Mouse (Mus musculus): ENCODE results near the gene Defb41. TPM values are rescaled to one million over a fixed set of nuclear protein-coding genes. Genes with fewer than 3 reads are reported as not detected.
"Not testable (repeated sequence)": the region's sequence is repeated elsewhere in the genome, so short reads cannot be mapped to it uniquely, and the experiment has no call there.

Gene Defb41
- polyA plus RNA-seq (2015; fragmentation: Nextera tagmentation; extraction: Ambion mirVana) = not detected in 2 replicates

GRCm38 (mm10) chr1:18265038-18265437 lies at the start of gene Defb41:
Defb41 (minus strand) TSS chr1:18265138.
- Histone ChIP-seq H3K4me3 (no peak within 1 kb of the TSS), H3K9ac (no peak within 1 kb of the TSS), H3K27ac (no peak within 1 kb of the TSS), H3K36me3 (no peaks in the 10 kb centered on the region), H3K27me3 (no peaks in the 10 kb centered on the region), H3K4me1 (no peaks in the 10 kb centered on the region), H3K9me3 (no peaks in the 10 kb centered on the region), H3K4me2 (replicated peaks) (no peak within 1 kb of the TSS)
- no peak for ATAC-seq (ENCODE audit: low FRiP score, low read depth)

GRCm38 (mm10) chr1:18308474-18308829 lies 43.5 kb upstream of the Defb41 start:
- H3K27me3 ChIP-seq = no peaks in the 10 kb centered on the region
- H3K36me3 ChIP-seq = no peaks in the 10 kb centered on the region
- H3K4me1 ChIP-seq = no peaks in the 10 kb centered on the region
- H3K4me3 ChIP-seq = no peak overlapping the region
- 86% methylated on average over 4 of the region's 4 CpGs for WGBS
- no peak for ATAC-seq (ENCODE audit: low FRiP score, low read depth)
- no peak overlapping the region for H3K27ac ChIP-seq
- H3K4me2 ChIP-seq (replicated peaks) = no peak overlapping the region
- no peaks in the 10 kb centered on the region for H3K9me3 ChIP-seq
- no peak overlapping the region for H3K9ac ChIP-seq

GRCm38 (mm10) chr1:18307545-18308473 lies 42.9 kb upstream of the Defb41 start:
- Histone ChIP-seq H3K27ac (no peak overlapping the region), H3K4me3 (no peak overlapping the region), H3K4me1 (no peaks in the 10 kb centered on the region), H3K36me3 (no peaks in the 10 kb centered on the region), H3K9me3 (no peaks in the 10 kb centered on the region), H3K9ac (no peak overlapping the region), H3K27me3 (no peaks in the 10 kb centered on the region), H3K4me2 (replicated peaks) (no peak overlapping the region)
- no peak for ATAC-seq (ENCODE audit: low FRiP score, low read depth)
- 79% methylated on average over 12 of the region's 12 CpGs for whole genome bisulfite sequencing

- no peak overlapping the region for H3K4me3 ChIP-seq
- no peaks in the 10 kb centered on the region for H3K4me1 ChIP-seq
- no peaks in the 10 kb centered on the region for H3K27me3 ChIP-seq
- 51% methylated on average over 4 of the region's 4 CpGs for WGBS
- H3K27ac ChIP-seq = no peak overlapping the region
- no peak overlapping the region for H3K4me2 ChIP-seq (replicated peaks)
- no peak for ATAC-seq (ENCODE audit: low FRiP score, low read depth)
- H3K36me3 ChIP-seq = no peaks in the 10 kb centered on the region
- H3K9me3 ChIP-seq = no peaks in the 10 kb centered on the region
- no peak overlapping the region for H3K9ac ChIP-seq
Observed at GRCm38 (mm10) chr1:18292515-18292914, 27.6 kb upstream of the Defb41 start.

GRCm38 (mm10) chr1:18288860-18289259 lies 23.9 kb upstream of the Defb41 start:
- H3K27ac ChIP-seq = no peak overlapping the region
- no peaks in the 10 kb centered on the region for H3K9me3 ChIP-seq
- no peak overlapping the region for H3K4me2 ChIP-seq (replicated peaks)
- no peaks in the 10 kb centered on the region for H3K27me3 ChIP-seq
- no peak for ATAC-seq (ENCODE audit: low FRiP score, low read depth)
- H3K36me3 ChIP-seq = no peaks in the 10 kb centered on the region
- 42% methylated on average over 3 of the region's 3 CpGs for WGBS
- H3K9ac ChIP-seq = no peak overlapping the region
- H3K4me1 ChIP-seq = no peaks in the 10 kb centered on the region
- H3K4me3 ChIP-seq = no peak overlapping the region

- H3K9me3 ChIP-seq = no peaks in the 10 kb centered on the region
- no peak overlapping the region for H3K4me3 ChIP-seq
- no peak overlapping the region for H3K9ac ChIP-seq
- no peaks in the 10 kb centered on the region for H3K36me3 ChIP-seq
- no peak for ATAC-seq (ENCODE audit: low FRiP score, low read depth)
- no peak overlapping the region for H3K27ac ChIP-seq
- no peak overlapping the region for H3K4me2 ChIP-seq (replicated peaks)
- no peaks in the 10 kb centered on the region for H3K27me3 ChIP-seq
- H3K4me1 ChIP-seq = no peaks in the 10 kb centered on the region
Observed at GRCm38 (mm10) chr1:18287371-18287770, 22.4 kb upstream of the Defb41 start.

GRCm38 (mm10) chr1:18271095-18271494 lies 6.2 kb upstream of the Defb41 start:
- 80% methylated on average over 4 of the region's 4 CpGs for WGBS
- H3K36me3 ChIP-seq = no peaks in the 10 kb centered on the region
- ATAC-seq (ENCODE audit: low FRiP score, low read depth) = no peak
- no peaks in the 10 kb centered on the region for H3K9me3 ChIP-seq
- no peak overlapping the region for H3K4me2 ChIP-seq (replicated peaks)
- H3K4me3 ChIP-seq = no peak overlapping the region
- no peak overlapping the region for H3K27ac ChIP-seq
- no peak overlapping the region for H3K9ac ChIP-seq
- no peaks in the 10 kb centered on the region for H3K4me1 ChIP-seq
- H3K27me3 ChIP-seq = no peaks in the 10 kb centered on the region

GRCm38 (mm10) chr1:18268845-18269244 lies 3.9 kb upstream of the Defb41 start:
- H3K4me1 ChIP-seq = no peaks in the 10 kb centered on the region
- H3K27me3 ChIP-seq = no peaks in the 10 kb centered on the region
- no peak for ATAC-seq (ENCODE audit: low FRiP score, low read depth)
- H3K36me3 ChIP-seq = no peaks in the 10 kb centered on the region
- H3K4me3 ChIP-seq = no peak overlapping the region
- H3K9ac ChIP-seq = no peak overlapping the region
- no peak overlapping the region for H3K27ac ChIP-seq
- WGBS = 84% methylated on average over 5 of the region's 5 CpGs
- no peak overlapping the region for H3K4me2 ChIP-seq (replicated peaks)
- no peaks in the 10 kb centered on the region for H3K9me3 ChIP-seq

GRCm38 (mm10) chr1:18245801-18246580 lies 18.9 kb downstream of the Defb41 start:
- not testable (repeated sequence) for H3K4me3 ChIP-seq; H3K9ac ChIP-seq; H3K27me3 ChIP-seq; H3K27ac ChIP-seq; H3K36me3 ChIP-seq; H3K4me2 ChIP-seq (replicated peaks); ATAC-seq (ENCODE audit: low FRiP score, low read depth); H3K9me3 ChIP-seq; H3K4me1 ChIP-seq
- WGBS = 83% methylated on average over 9 of the region's 9 CpGs

- H3K9ac ChIP-seq = no peak within 1 kb of the TSS
- H3K4me1 ChIP-seq = no peaks in the 10 kb centered on the region
- no peak within 1 kb of the TSS for H3K27ac ChIP-seq
- whole genome bisulfite sequencing = 69% methylated on average over 1 of the region's 1 CpGs
- ATAC-seq (ENCODE audit: low FRiP score, low read depth) = no peak
- no peak within 1 kb of the TSS for H3K4me2 ChIP-seq (replicated peaks)
- no peaks in the 10 kb centered on the region for H3K36me3 ChIP-seq
- no peak within 1 kb of the TSS for H3K4me3 ChIP-seq
- no peaks in the 10 kb centered on the region for H3K9me3 ChIP-seq
- H3K27me3 ChIP-seq = no peaks in the 10 kb centered on the region
Observed at GRCm38 (mm10) chr1:18237343-18237742, 27.6 kb downstream of the Defb41 start, which contains the start of gene Defb18. Defb18 (minus strand) TSS chr1:18237443.

- Histone ChIP-seq H3K9me3 (no peaks in the 10 kb centered on the region), H3K9ac (no peak overlapping the region), H3K36me3 (no peaks in the 10 kb centered on the region), H3K4me2 (replicated peaks) (no peak overlapping the region), H3K27me3 (no peaks in the 10 kb centered on the region), H3K27ac (no peak overlapping the region), H3K4me1 (no peaks in the 10 kb centered on the region), H3K4me3 (no peak overlapping the region)
- no peak for ATAC-seq (ENCODE audit: low FRiP score, low read depth)
- 7% methylated on average over 3 of the region's 3 CpGs for WGBS
Observed at GRCm38 (mm10) chr1:18223385-18223945, 41.5 kb downstream of the Defb41 start.
